Mouse (Mus musculus): ENCODE results near the gene Zfp786. TPM values are rescaled to one million over a fixed set of nuclear protein-coding genes. Genes with fewer than 3 reads are reported as not detected.
"Not testable (repeated sequence)": the region's sequence is repeated elsewhere in the genome, so short reads cannot be mapped to it uniquely, and the experiment has no call there.

Zfp786 gene
- polyA plus RNA-seq, 1 experiment = 0.19 TPM

GRCm38 (mm10) chr6:47784707-47785412 is 45.8 kb downstream of the Zfp786 start:
- H3K4me3 ChIP-seq (ENCODE audit: insufficient read depth, low read depth, low read length) = no peak overlapping the region
- no peak for DNase-seq
- H3K27me3 ChIP-seq (replicated peaks; ENCODE audit: control insufficient read depth, insufficient read depth, low read length) = no peaks in the 10 kb centered on the region
- TF ChIP-seq POLR2A (IDR thresholded peaks at IDR 0.05; ENCODE audit: low read depth, low read length) (no peak), CTCF (conservative IDR thresholded peaks at IDR 0.05; ENCODE audit: insufficient read depth, insufficient read length, low read depth, low read length) (no peak)
- no peaks in the 10 kb centered on the region for H3K36me3 ChIP-seq (ENCODE audit: control insufficient read depth, insufficient read depth, low read length)
- peaks cover 9% of the 10 kb centered on the region; the same call in 1 of the 2 replicates for H3K4me1 ChIP-seq (ENCODE audit: control insufficient read depth, insufficient read depth, low read length)
- WGBS = 85% methylated on average over 5 of the region's 5 CpGs
- no peak overlapping the region for H3K27ac ChIP-seq (ENCODE audit: insufficient read depth, low read depth, low read length)

- Histone ChIP-seq H3K4me1 (ENCODE audit: control insufficient read depth, insufficient read depth, low read length) (peaks cover 5% of the 10 kb centered on the region; the same call in 1 of the 2 replicates), H3K4me3 (ENCODE audit: insufficient read depth, low read depth, low read length) (peak overlapping the region; percentile 55), H3K27ac (ENCODE audit: insufficient read depth, low read depth, low read length) (peak overlapping the region; percentile 100), H3K36me3 (ENCODE audit: control insufficient read depth, insufficient read depth, low read length) (no peaks in the 10 kb centered on the region), H3K27me3 (replicated peaks; ENCODE audit: control insufficient read depth, insufficient read depth, low read length) (no peaks in the 10 kb centered on the region)
- WGBS = under 1% methylated on average over 21 of the region's 21 CpGs
- peak; percentile 86 for DNase-seq
- no peak for TF ChIP-seq POLR2A (IDR thresholded peaks at IDR 0.05; ENCODE audit: low read depth, low read length)
- TF ChIP-seq CTCF (conservative IDR thresholded peaks at IDR 0.05; ENCODE audit: insufficient read depth, insufficient read length, low read depth, low read length) = no peak
These were observed 49.3 kb downstream of the Zfp786 start for GRCm38 (mm10) chr6:47781091-47781968.

- DNase-seq = peak; percentile 53
- Histone ChIP-seq H3K27ac (ENCODE audit: insufficient read depth, low read depth, low read length) (peak overlapping the region; percentile 100; the same call in 1 of the 2 replicates), H3K27me3 (replicated peaks; ENCODE audit: control insufficient read depth, insufficient read depth, low read length) (no peaks in the 10 kb centered on the region), H3K4me1 (ENCODE audit: control insufficient read depth, insufficient read depth, low read length) (peaks cover 5% of the 10 kb centered on the region; the same call in 1 of the 2 replicates), H3K4me3 (ENCODE audit: insufficient read depth, low read depth, low read length) (no peak overlapping the region), H3K36me3 (ENCODE audit: control insufficient read depth, insufficient read depth, low read length) (no peaks in the 10 kb centered on the region)
- 4% methylated on average over 2 of the region's 2 CpGs for WGBS
- TF ChIP-seq CTCF (conservative IDR thresholded peaks at IDR 0.05; ENCODE audit: insufficient read depth, insufficient read length, low read depth, low read length) (no peak), POLR2A (IDR thresholded peaks at IDR 0.05; ENCODE audit: low read depth, low read length) (no peak)
These were observed 50.1 kb downstream of the Zfp786 start for GRCm38 (mm10) chr6:47780576-47781013.

GRCm38 (mm10) chr6:47771760-47772159 is 58.9 kb downstream of the Zfp786 start:
- not testable (repeated sequence) for DNase-seq; H3K27me3 ChIP-seq (replicated peaks; ENCODE audit: control insufficient read depth, insufficient read depth, low read length); H3K27ac ChIP-seq (ENCODE audit: insufficient read depth, low read depth, low read length); H3K4me1 ChIP-seq (ENCODE audit: control insufficient read depth, insufficient read depth, low read length); H3K4me3 ChIP-seq (ENCODE audit: insufficient read depth, low read depth, low read length); H3K36me3 ChIP-seq (ENCODE audit: control insufficient read depth, insufficient read depth, low read length)
- WGBS = 50% methylated on average over 9 of the region's 19 CpGs

GRCm38 (mm10) chr6:47771113-47771512 is 59.6 kb downstream of the Zfp786 start:
- not testable (repeated sequence) for H3K4me1 ChIP-seq (ENCODE audit: control insufficient read depth, insufficient read depth, low read length); DNase-seq; H3K4me3 ChIP-seq (ENCODE audit: insufficient read depth, low read depth, low read length); H3K27ac ChIP-seq (ENCODE audit: insufficient read depth, low read depth, low read length); H3K27me3 ChIP-seq (replicated peaks; ENCODE audit: control insufficient read depth, insufficient read depth, low read length); H3K36me3 ChIP-seq (ENCODE audit: control insufficient read depth, insufficient read depth, low read length)
- 88% methylated on average over 12 of the region's 12 CpGs for WGBS

GRCm38 (mm10) chr6:47769861-47770260 is 60.8 kb downstream of the Zfp786 start:
- H3K27ac ChIP-seq (ENCODE audit: insufficient read depth, low read depth, low read length); DNase-seq; H3K4me1 ChIP-seq (ENCODE audit: control insufficient read depth, insufficient read depth, low read length); H3K4me3 ChIP-seq (ENCODE audit: insufficient read depth, low read depth, low read length); H3K36me3 ChIP-seq (ENCODE audit: control insufficient read depth, insufficient read depth, low read length); H3K27me3 ChIP-seq (replicated peaks; ENCODE audit: control insufficient read depth, insufficient read depth, low read length): not testable (repeated sequence)
- 83% methylated on average over 4 of the region's 4 CpGs for WGBS

Other genes with a start within 250 kb of the Zfp786 start
- gene Ezh2, start 235.5 kb downstream of the Zfp786 start, polyA plus RNA-seq (2012; rRNA removed) = 2.8 and 4.4 TPM in 2 replicates
- gene Pdia4, start 17.4 kb downstream of the Zfp786 start, polyA plus RNA-seq (2012; rRNA removed) = 38.9 and 44.0 TPM in 2 replicates
- 7.2 and 9.0 TPM in 2 replicates for gene Zfp398, start 4.8 kb upstream of the Zfp786 start, polyA plus RNA-seq (2012; rRNA removed)
- 6.2 and 7.0 TPM in 2 replicates for gene Zfp282, start 46.3 kb upstream of the Zfp786 start, polyA plus RNA-seq (2012; rRNA removed)
- gene Zfp212, start 89.6 kb upstream of the Zfp786 start, polyA plus RNA-seq (2012; rRNA removed) = 8.1 and 8.5 TPM in 2 replicates
- gene Zfp956, start 122.5 kb upstream of the Zfp786 start, polyA plus RNA-seq (2012; rRNA removed) = 6.7 and 9.4 TPM in 2 replicates
- gene Zfp777, start 218.0 kb upstream of the Zfp786 start, polyA plus RNA-seq (2012; rRNA removed) = 16.8 and 19.3 TPM in 2 replicates

All from kidney, adult 2 months (tissue).